Mouse (Mus musculus) spleen, adult 2 months (tissue): ENCODE measurements around the gene Adgrl3.

ENCODE experiments used
- CTCF ChIP-seq: fragments of 200-500 bp; IDR thresholded peaks from 2 replicates; pipeline ENCODE4 v1.5.1; 2011; ENCODE audit warnings: mild to moderate bottlenecking, inconsistent platforms; ENCODE audit not compliant: insufficient read depth, insufficient read length, insufficient replicate concordance; ENCODE audit errors: extremely low read depth
- POLR2A ChIP-seq: fragments of 200-500 bp; IDR thresholded peaks from 2 replicates; pipeline ENCODE4 v1.6.1; 2011; ENCODE audit warnings: low read depth, low read length, inconsistent platforms

- TF ChIP-seq CTCF (no peak), POLR2A (no peak)
Observed at GRCm38 (mm10) chr5:81046128-81046527, 26.2 kb downstream of the Adgrl3 start.
